Mouse (Mus musculus) E14TG2a.4 (cell line): Measurements from ENCODE around the gene Gm35549.

Source experiments
- H3K27me3 ChIP-seq: 2 replicates; pipeline ENCODE4 v1.6.1; 2014; ENCODE audit warnings: low read length, control low read depth; ENCODE audit not compliant: insufficient read depth
- H3K36me3 ChIP-seq: 2 replicates; pipeline ENCODE4 v1.6.1; 2014; ENCODE audit warnings: low read length, control low read depth; ENCODE audit not compliant: insufficient read depth
- H3K4me1 ChIP-seq: replicated peaks from 2 replicates; pipeline ENCODE4 v1.6.1; 2014; ENCODE audit warnings: low read depth, low read length, control low read depth
- H3K4me3 ChIP-seq: replicated peaks from 2 replicates; pipeline ENCODE4 v1.5.1; 2014; ENCODE audit warnings: mild to moderate bottlenecking, low read length
- H3K9me3 ChIP-seq: 2 replicates; pipeline ENCODE4 v1.6.1; 2014; ENCODE audit warnings: low read length, control low read depth
- CTCF ChIP-seq: conservative IDR thresholded peaks from 2 replicates; pipeline ENCODE4 v1.5.1; 2014; ENCODE audit warnings: low read length
- NANOG ChIP-seq: IDR thresholded peaks from 2 replicates; pipeline ENCODE4 v1.6.1; 2014; ENCODE audit warnings: borderline replicate concordance, low read length, mixed read lengths
- POU5F1 ChIP-seq: IDR thresholded peaks from 2 replicates; pipeline ENCODE4 v1.6.1; 2014; ENCODE audit warnings: low read length, borderline replicate concordance

Gm35549 gene

DNA sequence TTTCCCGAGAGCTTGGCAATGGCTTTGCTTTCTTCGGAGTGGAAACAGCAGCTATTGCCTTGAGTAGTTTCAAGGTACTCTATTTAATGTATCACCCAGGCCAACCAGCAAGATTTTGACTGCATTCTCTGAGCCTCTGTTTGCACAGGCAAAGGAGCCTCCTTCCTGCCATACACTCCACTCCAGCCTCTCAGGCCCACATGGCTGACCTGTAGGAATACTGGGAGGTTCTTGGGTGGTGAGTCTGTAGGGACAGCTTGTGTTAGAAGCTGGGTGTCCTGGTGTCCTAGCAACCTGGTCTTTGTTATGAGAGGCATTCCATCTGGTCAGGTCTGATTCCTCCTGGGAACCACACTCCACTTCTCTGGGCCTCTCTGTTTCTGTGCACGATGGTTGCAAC is at the start of gene Gm35549:
TSS of gene Gm35549 (minus strand) at position 276 of the 400 bp plus-strand sequence.
- Histone ChIP-seq H3K36me3 (0 out of 2 replicates have a peak, but pooled peaks cover 3% of the 10 kb centered on the region), H3K4me1 (no peaks in the 10 kb centered on the region), H3K9me3 (peaks cover 13% of the 10 kb centered on the region), H3K4me3 (no peak within 1 kb of the TSS), H3K27me3 (no peaks in the 10 kb centered on the region)
- TF ChIP-seq NANOG (no peak), POU5F1 (no peak), CTCF (no peak)

DNA sequence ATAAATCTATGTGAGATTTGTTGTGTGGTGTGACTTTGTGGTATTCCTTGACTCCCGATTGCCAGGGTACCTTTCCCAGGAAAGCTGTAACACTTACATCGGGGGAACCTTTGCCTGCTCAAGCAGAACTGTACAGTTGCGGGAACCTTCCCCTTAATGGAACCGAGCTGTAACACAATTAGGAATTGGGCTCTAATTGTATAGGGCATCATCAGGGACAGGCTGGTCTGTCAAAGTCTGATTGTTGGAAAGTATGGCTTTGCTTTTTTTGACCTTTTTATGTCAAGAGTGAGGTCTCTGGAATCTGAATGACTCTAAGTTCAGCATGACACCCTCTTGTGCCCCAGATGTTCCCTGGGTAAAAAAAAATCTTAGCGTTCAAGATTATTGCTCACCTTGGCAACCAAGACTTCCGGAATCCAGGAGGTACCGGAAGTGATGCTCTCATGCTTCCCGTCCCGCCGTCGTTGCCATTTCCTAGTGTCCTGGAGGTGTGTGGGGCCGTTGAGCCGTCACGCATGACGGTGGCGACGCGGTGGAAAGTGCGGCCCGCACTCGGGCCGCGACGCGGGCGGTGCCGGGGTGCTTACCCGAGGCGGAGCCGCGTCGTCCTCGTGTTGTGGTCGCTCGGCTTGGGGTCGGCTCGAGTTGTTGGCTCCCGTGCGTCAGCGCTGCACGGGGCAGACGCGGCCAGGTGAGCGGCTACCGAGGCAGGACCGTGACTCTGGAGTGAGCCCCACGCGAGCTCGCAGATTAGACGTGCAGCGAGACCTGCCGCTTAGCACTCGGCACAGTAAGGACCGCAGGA is 42.7 kb upstream of the Gm35549 start:
- Histone ChIP-seq H3K4me3 (peak overlapping the region; percentile 82), H3K9me3 (peaks cover under 1% of the 10 kb centered on the region; the same call in 1 of the 2 replicates), H3K27me3 (peaks cover 30% of the 10 kb centered on the region), H3K36me3 (no peaks in the 10 kb centered on the region), H3K4me1 (peaks cover 12% of the 10 kb centered on the region; the same call in 1 of the 2 replicates)
- no peak for TF ChIP-seq CTCF

DNA sequence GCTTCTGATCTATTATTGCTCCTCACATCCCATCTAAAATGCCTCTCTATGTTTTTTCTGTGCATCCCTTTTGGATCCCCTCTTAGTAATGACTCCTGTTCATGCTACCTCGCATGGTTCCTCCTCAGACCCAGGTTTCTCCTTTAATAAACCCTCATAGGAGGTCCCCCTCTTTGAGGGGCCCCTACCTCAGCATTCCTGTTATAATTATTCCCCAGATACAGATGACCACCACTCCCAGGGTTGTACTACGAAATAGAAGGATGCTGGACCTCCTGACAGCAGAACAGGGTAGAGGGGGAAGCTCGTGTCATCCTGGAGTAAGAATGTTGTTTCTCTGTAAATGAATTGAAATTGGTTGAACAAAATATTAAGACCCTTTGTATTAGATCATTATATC is 41.5 kb upstream of the Gm35549 start, which contains the start of gene Zkscan7:
TSS of gene Zkscan7 (plus strand) at position 301 of the 400 bp plus-strand sequence.
- TF ChIP-seq CTCF (no peak), POU5F1 (no peak), NANOG (no peak)
- H3K36me3 ChIP-seq: no peaks in the 10 kb centered on the region
- peak within 1 kb of the TSS; percentile 82 for H3K4me3 ChIP-seq
- H3K9me3 ChIP-seq: peaks cover 8% of the 10 kb centered on the region; the same call in 1 of the 2 replicates
- H3K27me3 ChIP-seq: peaks cover 28% of the 10 kb centered on the region
- H3K4me1 ChIP-seq: peaks cover 12% of the 10 kb centered on the region; the same call in 1 of the 2 replicates

DNA sequence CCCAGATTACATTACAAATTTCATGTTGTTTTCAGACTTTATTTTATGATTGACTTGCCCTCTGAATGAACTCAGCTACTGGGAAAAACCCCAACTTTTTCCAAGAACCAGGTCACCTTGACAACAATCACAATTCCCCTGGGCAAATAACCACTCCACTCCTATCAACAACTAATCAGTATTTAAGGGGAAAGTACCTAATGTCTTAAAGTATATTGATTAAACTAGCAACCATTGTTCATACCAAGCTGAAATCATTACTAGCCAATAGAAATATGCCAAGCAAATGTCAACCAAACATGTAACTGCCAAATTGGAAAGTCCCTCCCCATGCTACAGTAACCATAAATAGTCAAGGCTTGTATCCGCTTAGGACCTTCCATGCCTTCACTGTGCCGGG is 31.3 kb upstream of the Gm35549 start:
- TF ChIP-seq CTCF (no peak), NANOG (no peak), POU5F1 (no peak)
- H3K9me3 ChIP-seq: peaks cover 8% of the 10 kb centered on the region

DNA sequence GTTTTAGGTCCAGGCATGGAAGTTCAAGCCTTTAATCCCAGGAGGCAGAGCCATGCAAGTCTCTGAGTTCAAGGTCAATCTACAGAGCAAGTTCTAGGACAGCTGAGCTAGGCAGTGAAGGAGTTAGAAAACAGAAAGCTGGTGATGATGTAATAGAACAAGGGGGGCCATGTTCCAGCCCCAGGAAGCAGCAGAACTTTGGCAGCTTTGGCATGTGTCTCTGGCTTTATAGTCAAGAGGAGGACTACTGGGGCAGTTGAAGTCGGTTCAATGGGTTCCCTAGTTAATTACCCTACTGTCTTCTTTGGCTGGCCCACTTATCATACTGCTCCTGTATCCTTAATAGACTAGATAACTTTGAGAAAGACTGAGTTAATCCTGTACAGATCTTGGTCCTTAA is 30.8 kb upstream of the Gm35549 start:
- Histone ChIP-seq H3K27me3 (peaks cover 14% of the 10 kb centered on the region; the same call in 1 of the 2 replicates), H3K4me1 (no peaks in the 10 kb centered on the region), H3K9me3 (peaks cover 8% of the 10 kb centered on the region), H3K4me3 (no peak overlapping the region), H3K36me3 (no peaks in the 10 kb centered on the region)
- TF ChIP-seq CTCF (no peak), NANOG (no peak), POU5F1 (no peak)

More for the DNA sequence above, 31.3 kb upstream of the Gm35549 start:
- Histone ChIP-seq H3K4me1 (no peaks in the 10 kb centered on the region), H3K27me3 (peaks cover 10% of the 10 kb centered on the region; the same call in 1 of the 2 replicates), H3K4me3 (no peak overlapping the region), H3K36me3 (no peaks in the 10 kb centered on the region)

DNA sequence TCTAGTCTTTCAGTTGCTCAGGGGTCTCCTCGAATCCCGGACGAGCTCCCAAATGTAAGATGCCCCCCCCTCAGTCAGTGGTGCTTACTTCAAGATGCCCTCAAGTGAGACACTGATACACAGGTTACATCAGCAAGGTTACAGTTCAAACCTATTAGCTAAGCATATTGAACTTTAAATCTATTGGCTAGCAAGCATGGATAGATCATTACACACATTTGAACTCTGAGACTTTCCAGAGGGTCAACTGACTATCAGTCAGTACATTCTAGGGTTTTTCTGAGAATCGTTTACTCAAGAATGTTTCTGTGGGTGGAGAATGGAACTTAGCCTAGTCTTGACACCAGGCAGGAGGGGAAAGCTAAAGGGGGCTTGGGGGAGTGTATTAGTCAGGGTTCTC is 28.8 kb upstream of the Gm35549 start:
- H3K36me3 ChIP-seq: no peaks in the 10 kb centered on the region
- TF ChIP-seq NANOG (no peak), CTCF (no peak), POU5F1 (no peak)
- H3K9me3 ChIP-seq: peaks cover 8% of the 10 kb centered on the region
- H3K4me1 ChIP-seq: no peaks in the 10 kb centered on the region
- no peak overlapping the region for H3K4me3 ChIP-seq
- peaks cover 14% of the 10 kb centered on the region; the same call in 1 of the 2 replicates for H3K27me3 ChIP-seq

DNA sequence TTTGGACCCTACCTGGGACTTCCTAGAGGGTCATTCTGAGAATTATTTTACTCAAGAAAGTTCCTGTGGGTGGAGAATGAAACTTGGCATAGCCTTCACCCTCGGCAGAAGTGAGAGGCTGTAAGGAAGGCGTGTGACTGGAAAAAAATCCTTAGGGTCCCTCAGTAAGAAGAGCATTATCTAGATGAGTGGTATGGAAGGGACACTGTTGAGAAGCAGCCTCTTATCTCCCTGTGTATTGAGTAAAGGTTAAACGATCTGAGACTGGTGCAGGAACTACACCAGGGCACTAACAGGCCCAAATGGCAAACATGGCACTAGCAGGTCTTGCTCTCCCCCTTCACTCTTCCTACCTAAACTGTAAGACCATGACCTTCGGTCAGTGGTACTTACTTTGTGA is 22.4 kb upstream of the Gm35549 start:
- H3K36me3 ChIP-seq: peaks cover 26% of the 10 kb centered on the region
- peaks cover 11% of the 10 kb centered on the region; the same call in 1 of the 2 replicates for H3K27me3 ChIP-seq
- H3K4me1 ChIP-seq: peaks cover 8% of the 10 kb centered on the region; the same call in 1 of the 2 replicates
- H3K4me3 ChIP-seq: peak overlapping the region; percentile 88
- TF ChIP-seq CTCF (no peak), NANOG (no peak), POU5F1 (no peak)
- peaks cover 46% of the 10 kb centered on the region for H3K9me3 ChIP-seq

DNA sequence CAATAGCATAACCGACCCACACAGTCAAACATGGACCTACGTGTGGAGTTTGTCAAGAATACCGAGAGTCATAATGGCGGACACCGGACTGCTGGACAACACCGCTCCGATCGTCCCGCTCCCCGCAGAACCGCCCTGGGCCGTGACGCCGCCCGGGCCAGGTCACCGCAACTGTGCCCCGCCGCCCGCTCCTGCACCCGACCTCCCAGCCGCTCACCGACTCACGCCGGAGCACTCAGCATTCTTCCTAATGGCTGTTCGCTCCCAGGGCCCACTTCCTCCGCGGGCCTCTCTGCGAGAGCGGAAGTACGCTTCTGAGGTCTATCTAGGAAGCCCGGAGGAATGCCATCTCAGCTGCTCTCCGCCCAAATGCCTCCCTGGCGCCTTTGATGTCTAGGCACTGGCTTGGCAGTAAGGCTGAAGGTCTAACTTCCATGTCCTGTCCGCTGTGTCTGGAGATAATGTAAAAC is 21.9 kb upstream of the Gm35549 start, which contains the start of gene Zfp445:
TSS of gene Zfp445 (minus strand) at position 310 of the 470 bp plus-strand sequence.
- H3K36me3 ChIP-seq: peaks cover 31% of the 10 kb centered on the region
- H3K4me1 ChIP-seq: peaks cover 8% of the 10 kb centered on the region; the same call in 1 of the 2 replicates
- peak within 1 kb of the TSS; percentile 88 for H3K4me3 ChIP-seq
- H3K27me3 ChIP-seq: peaks cover 10% of the 10 kb centered on the region; the same call in 1 of the 2 replicates
- H3K9me3 ChIP-seq: peaks cover 51% of the 10 kb centered on the region
- no peak for TF ChIP-seq NANOG
- TF ChIP-seq CTCF: no peak
- TF ChIP-seq POU5F1: no peak
